Mouse (Mus musculus): ENCODE measurements at regions not wholly inside any gene's neighbourhood (a gene's known extent, or its start where the extent isn't known, plus 50 kb on each side); places are given as distances from the start of the nearest gene placed in this dataset.

DNA sequence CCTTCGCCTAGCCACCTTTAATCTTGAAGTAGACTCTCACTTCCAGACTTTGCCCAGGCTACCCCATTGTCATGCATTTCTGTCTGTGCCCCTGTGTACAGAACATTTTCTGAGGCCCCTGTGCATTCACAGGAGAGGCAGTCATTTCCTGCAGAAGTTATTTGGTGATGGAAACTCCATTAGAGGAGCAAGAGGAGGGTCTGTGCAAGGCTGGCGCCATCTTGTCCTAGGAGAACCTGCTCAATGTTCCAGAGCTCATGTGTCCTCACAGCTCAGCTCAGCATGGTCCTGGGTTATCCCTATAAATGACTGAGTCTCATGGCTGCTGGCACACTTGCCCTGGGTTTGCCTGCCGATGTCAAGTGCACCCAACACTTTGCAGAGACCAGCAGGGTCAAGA is 413.1 kb downstream of the Cdh26 start:
- ATAC-seq, result no peak

DNA sequence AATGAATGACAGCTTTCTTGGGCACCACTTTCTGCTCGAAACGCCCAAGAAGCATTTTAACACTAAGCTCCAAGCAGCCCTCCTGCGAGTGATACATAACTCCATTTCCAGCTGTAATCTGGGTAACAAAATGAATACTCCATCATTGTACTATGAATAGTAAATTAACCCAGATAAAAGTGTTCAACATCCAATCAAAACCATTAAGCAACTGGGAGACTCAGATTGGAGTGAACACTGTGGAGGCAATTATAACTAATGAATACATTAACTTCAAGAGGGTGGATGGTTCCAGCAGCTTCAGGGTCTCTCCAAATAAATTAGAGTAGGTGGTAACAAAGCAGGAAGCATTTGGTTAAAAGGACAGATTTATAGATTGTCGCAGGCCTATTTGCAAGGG is 414.2 kb downstream of the Cdh26 start:
- ATAC-seq, result no peak

DNA sequence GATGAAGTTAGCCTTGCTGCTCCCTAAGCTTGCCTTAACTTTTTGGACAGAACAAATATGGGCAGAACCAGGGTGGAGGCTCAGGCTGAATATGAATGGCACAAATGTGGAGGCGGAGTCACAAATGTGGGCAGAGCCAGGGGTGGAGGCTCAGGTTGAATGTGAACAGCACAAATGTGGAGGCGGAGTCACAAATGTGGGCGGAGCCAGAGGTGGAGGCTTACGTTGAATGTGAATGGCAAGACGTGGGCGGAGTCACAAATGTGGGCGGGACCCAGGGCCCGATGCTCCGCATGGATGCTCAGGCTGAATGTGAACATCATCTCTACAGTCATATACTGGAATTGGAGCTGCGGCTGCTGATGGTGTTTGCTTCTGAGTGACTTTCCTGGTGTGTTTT is 420.0 kb downstream of the Cdh26 start:
- no peak for ATAC-seq

DNA sequence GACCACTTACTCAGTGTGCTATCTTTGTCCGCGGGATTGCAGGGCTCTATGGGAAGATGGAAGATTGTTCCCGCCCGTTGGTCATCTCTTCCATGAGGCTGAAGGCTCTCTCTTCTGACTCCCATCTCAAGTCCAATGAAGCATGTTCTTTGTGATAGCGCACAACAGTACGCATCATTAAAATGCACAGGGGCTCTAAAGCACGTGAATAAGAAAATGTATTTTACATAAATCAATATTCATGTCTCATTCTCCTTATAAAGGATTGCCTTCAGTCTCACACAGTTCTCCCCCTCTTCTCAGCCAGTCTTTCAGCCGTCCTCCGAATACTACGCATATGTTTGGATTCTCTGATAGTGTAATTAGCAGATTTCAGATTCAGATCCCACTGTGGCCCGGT is 420.4 kb downstream of the Cdh26 start:
- no peak for ATAC-seq

DNA sequence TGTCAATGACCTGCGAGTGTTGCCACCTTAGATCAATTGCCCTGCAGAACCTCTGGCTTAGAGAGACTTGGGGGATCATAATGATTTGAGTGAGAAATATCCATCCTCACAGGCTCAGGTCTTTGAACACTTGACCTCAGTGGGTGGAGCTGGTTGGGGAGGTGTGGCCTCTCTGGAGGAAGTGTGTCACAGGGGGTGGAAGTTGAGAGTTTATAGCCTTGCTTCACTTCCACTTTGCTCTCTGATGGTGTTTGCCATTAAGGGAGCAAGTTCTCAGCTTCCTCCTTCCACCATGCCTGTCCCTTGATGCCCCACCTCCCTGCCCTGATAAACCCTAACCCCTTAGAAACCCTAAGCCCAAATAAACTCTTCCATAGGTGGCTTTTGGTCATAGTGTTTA is 423.7 kb downstream of the Cdh26 start:
- no peak for ATAC-seq

DNA sequence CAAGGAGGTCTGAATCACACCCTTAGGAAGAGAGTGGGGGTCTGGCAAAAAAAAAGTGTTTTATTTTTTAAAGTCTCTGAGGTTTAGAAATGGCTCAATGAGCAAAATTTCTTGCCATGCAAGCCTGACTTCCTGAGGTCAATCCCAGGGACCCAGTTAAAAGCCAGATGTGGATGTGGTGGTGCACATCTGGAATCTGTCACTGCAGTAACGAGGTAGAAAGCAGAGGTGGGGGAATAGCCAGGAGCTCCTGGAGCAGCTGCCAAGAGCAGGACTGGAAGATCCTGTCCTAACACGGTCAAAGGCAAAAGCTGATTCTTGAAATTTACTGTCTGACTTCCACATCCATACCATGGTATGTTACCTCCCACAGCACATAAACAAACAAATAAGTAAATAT is 424.4 kb downstream of the Cdh26 start:
- no peak for ATAC-seq

DNA sequence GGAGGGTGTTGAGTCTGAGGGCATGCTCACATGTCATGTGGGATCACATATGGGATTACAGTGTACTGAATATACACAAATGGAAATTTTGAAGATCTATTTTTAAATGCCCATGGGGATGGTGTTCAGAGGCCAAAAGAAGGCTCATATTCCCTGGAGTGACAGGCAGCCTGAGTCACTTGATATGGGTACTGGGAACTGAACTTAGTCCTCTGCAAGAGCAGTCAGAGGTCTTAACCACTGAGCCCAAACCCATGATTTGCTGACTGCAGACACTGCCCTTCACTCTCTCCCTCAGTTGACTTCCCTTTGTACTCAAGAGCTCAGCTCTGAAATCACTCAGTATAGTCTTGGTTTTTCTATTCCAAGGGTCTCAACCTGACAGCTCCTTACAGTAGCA is 432.3 kb downstream of the Cdh26 start:
- ATAC-seq, result no peak

DNA sequence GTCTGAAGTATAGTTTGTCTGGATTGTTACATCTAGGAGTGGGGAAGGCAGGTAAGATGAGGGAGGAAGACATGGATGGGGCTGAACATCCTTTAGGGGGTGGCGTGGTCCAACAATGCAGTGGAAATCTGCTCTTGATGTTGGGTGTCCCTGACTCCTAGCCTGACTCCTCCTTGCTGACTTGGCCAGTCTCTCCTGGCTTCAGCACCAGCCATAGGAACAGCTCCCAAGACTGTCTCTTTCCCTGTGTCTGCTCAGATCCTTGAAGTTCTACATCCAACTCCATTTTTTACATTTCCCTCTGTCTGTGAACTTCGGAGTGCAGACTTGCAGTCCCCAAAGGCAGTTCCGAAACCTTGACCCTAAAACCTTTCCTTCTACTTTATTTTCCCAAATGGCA is 436.8 kb downstream of the Cdh26 start:
- ATAC-seq, result no peak

DNA sequence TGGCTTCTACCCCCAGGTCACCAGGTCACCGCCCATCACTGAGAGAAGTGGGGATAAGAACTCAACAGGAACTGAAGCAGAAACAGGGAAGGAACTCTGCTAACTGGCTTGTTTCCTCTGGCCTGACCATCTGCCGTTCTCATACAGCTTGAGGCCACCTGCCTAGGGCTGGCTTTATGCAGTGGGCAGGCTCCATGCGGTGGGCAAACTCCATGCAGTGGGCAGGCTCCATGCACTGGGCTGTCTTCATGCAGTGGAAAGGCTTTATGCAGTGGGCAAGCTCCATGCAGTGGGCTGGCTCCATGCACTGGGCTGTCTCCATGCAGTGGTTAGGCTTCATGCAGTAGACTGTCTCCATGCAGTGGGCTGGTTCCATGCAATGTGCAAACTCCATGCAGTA is 438.8 kb downstream of the Cdh26 start:
- ATAC-seq, result no peak

DNA sequence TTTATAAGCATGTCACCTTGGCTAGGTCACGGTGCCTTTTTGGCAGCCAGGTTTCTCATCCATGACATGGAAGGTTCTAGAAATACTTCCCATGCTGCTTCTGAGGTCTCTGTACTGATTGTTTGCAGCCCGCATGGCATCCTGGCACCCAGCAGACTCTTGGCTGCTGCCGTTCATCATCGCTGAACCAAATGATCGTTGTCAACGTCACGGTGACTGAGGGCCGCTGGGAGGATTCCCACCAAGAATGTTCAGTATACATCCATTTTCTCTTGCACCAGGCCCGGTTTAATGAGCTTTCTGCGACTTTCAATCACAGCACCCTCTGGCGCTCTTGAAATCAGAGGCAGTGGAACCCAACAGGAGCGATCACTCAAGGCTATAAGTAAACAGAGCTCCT is 448.1 kb downstream of the Cdh26 start:
- no peak for ATAC-seq

DNA sequence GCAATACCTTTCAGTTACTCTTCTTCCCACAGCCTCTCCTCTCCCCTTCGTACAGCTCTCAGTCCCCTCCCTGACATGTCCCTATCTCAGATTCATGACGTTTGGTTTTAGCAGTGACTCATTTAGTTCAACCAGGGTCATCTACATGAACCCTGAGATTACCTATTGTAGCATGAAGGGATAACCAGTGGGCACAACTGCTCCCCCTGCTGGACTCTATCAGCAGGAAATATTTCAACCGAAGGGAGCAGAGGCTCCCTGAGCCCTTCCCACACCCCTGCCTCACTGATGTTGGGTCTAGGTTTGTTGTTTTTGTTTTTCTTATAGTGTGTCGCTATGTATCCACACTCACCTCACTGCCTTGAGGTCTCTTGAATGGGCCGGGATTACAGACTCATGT is 455.4 kb downstream of the Cdh26 start:
- no peak for ATAC-seq

DNA sequence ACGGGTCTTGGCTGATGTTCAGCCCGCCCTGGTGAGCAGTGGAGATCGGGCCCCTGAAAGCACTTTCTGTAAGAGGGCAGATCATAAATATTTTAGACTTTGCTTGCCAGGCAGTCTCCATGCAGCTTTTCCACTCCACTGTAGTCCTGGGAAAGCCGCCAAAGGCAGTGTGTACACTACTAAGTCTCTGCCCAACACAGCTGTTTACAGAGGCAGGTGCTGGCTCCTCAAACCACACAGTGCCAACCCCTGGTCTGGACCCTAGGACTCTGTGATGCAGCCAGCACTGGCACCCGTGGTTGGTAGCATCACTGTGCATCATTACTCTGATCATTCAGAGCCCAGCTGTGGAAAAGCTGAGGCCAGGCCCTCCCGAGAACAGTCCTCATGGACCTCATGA is 458.4 kb downstream of the Cdh26 start:
- ATAC-seq, result no peak

DNA sequence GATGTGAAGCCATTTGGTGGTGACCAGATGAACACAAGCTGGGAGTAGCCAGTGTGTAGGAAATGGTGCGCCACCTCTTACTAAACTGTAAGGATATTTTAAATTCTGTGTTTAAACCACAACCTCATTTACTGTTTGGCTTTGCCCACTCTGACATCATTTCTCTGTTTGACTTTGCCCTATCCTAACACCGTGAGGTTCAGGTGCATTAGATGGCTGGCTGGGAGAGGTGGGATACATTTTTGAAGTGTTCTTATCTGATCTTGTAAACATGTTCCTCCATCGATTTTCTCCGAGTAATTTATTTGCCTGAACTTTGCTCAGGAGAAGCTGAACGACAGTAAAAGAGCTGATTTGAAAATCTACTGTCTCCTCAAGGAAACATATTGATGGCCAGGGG is 472.1 kb downstream of the Cdh26 start:
- ATAC-seq, result no peak

DNA sequence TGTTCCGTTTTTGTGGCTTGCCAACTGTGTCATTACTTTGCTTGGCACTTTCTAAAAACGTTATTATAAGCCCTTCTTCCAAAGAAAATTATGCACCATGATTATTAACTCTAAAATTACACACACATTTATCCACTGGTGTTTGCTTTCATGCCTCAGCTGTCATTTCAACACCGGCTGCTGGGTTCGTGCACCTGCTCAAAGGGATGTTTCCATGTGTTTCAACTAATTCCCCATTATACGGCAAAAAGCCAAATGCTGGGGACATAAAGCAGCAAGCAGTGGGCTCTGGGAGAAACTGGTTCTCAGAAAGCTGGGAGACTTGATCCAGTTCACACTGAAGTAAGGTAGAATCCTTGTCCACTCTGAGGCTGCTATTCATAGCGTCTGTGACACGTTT is 479.0 kb downstream of the Cdh26 start:
- no peak for ATAC-seq

DNA sequence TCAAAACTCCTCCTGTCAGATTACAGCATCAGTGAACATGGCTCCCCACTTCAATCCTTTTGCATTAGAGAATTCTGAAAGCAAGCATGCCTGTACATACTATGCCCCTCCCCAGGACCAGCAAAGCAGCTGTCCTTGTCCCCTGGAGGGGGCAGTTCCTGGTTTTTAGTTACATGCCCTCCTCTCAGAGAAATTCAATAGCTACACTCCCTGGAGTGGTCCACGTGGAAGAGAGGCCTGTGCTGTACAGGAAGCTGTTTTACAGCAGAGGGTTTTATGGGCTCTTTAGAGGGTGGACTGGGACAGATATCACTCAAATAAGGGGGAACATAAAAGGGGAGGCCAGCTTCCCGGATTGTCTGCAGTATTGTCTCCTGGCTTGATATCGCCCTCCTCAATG is 481.3 kb downstream of the Cdh26 start:
- no peak for ATAC-seq

DNA sequence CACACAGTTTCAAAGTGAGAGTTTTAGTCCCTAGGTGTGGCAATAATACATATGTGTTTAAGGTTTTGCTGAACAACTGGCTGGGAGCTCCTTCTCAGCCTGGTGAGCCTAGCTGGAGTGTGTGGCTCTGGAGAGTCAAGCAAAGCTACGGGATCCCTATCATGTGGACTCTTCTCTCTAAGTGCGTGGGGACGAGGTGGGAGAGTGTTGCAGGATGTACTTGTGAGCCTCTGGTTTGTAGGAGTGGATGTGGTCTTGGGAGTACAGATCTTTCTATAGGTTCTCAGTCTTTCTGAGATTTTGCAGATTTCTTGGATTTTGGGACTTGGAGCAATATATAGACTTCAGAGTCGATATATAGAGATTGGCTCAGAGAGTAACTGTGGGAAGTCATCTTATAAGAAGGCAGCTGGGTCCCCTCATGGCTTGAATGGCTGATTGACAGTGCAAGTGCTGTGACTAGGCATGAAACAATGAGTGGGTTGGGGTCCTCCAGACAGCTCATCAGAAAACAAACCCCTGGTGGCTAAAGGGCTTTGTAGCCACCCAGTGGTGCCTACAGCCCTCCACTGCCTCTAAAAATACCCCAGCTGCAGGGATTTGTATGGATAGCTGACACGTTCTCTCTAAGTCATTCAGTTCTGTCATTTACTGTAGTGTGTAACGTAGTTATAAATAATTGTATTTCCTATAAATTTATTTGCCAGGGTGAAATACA is 486.1 kb downstream of the Cdh26 start:
- no peak for ATAC-seq

DNA sequence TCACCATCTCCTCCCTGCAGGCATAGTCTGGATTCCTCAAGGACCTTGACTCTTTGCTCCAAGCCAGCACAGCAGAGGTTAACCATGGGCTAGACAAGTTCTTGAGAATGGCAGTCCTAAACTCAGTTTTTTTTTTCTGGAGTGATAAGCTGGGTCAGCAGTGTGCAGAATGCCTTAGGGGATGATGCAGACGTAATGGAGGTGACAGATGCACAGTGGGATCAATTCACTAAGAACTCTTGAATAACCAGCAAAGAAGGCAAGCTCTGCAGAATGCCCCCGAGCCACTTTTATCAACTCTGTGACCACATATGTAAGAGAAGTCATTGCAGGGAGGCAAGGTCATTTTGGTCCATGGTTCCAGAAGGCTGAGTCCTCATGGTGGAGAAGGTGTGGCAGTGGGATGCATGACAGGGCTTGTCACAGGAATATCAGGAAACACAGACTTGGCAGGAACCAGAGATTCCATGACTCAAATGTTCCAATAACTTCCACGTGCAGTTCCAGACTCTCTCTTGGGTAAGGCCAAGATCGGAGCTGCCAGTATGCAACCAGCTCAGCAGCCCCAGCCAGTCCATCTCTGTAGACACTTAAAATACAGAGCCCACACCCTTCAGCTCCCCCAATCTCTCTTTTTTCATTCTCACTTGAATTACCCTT is 494.3 kb downstream of the Cdh26 start:
- no peak for ATAC-seq

DNA sequence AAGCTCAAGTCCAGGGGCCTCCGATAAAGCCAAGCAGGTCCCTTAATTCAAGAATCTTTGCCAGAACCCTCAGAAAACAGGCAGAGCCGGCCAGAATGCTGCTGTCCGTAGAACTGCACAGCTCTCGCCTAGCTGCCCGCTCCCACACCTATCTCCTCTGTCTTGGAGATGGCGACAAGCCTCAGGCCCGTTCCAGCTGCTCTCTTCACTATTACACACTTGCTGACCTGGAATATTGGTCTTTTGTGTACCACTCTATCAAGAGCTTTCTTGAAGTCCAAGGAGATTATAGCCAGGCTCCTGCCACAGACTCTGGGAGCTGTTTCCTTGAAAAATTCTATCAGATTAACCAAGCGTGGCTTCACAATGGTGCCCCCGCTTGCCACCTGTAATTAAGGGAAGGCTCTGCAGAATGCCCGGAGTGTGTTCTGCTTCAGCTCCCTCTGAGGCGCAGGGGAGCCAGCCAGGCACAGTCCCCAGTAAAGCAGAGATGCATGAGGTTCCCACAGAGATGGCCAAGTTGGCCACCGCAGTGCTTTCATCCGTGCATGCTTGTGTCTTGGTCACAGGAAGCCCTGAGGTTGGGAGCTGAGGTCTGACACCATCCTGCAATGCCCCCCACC is 496.8 kb downstream of the Cdh26 start:
- no peak for ATAC-seq

DNA sequence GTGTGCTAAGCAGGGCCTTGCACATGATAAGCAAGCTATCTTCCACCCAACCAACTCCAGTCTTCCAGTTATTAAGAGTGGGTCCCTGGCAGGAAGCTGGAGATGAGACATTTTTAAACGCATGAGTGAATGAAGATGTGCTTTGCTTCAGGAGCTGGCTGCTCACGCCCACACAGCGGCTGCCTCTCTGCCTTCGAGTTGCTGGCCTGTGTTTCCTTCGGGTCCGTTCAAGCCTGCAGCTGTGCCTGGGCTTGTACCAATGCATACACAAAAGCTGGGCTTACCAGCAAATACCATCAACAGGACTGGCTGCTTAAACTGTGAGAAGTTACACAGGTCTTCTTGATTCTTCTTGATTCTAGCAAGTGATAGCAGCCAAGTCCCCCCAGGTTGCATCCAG is 498.7 kb downstream of the Cdh26 start:
- ATAC-seq, result no peak

DNA sequence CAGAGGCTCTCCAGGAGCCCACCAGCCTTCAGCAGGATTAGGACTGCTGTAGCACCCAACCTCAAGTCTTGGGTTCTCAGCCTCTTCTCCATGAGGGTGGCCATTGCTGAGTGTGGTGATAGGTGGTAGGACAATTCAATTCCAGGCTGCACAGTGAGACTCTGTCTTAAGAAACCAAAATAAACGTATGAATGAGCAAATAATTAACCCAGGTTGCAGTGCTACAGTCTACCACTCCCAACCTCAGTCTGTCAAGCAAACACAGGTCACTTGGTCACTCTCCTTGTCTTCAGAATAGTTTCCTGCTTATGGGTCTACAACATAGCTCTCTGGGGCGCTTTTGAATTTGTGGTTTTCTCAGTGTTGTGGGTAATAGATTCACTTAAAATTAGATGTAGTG is 499.8 kb downstream of the Cdh26 start:
- ATAC-seq, result no peak

DNA sequence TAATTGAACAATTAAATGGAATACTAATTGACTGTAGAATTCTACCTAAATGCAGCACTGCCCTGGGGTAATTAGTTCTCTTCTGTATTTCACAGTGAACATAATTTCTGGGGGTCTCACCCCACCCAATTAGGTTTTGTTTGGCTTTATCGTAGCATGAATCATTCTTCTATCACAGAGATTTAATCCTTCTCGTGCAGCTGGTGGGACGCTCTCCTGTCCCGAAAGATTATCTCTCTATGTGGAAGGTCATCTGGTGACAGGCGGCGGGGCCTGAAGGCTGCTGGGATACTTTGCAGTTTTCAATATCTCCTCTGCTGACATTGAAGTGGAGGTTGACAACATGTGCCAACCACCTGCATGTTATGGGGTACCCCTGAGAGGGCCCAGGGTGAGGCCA is 493.8 kb upstream of the Cdh4 start:
- no peak for ATAC-seq

DNA sequence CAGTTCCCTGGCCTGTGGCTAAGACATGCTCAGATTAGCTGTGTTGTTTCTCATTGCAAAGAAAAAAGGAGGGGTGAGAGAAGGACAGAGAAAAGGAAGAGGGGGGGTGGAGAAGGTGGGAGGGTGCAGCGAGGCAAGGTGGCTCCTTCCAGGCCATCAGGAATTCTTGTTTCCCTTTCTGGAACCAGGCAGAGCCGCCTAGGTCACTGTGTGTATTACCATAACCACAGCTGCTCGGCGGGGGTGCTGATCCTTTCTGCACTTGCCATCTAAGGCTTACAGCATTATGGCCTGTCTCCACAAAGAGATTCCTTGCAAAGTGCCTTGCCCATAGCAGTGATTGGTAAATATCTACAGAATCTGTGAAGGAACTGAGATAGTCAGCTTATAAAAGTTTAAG is 493.1 kb upstream of the Cdh4 start:
- ATAC-seq, result no peak

DNA sequence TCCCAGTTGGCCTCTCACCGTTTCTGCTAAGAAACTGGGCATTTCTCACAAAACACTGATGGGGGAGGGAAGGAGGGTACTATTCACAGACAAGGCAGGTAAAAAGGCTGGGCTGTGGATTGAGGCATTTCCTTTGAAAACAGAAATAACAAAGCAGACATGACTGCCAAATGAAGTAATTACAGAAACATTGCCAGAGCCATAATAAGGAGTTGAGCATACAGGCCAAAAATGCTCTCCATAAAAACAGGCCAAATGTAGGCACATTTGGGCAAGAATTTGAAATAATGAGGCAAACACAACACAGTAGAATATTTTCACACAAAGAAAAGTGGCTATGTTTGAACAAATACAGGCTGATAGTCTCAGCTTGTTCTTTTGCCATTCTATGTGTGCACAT is 491.9 kb upstream of the Cdh4 start:
- ATAC-seq, result no peak

DNA sequence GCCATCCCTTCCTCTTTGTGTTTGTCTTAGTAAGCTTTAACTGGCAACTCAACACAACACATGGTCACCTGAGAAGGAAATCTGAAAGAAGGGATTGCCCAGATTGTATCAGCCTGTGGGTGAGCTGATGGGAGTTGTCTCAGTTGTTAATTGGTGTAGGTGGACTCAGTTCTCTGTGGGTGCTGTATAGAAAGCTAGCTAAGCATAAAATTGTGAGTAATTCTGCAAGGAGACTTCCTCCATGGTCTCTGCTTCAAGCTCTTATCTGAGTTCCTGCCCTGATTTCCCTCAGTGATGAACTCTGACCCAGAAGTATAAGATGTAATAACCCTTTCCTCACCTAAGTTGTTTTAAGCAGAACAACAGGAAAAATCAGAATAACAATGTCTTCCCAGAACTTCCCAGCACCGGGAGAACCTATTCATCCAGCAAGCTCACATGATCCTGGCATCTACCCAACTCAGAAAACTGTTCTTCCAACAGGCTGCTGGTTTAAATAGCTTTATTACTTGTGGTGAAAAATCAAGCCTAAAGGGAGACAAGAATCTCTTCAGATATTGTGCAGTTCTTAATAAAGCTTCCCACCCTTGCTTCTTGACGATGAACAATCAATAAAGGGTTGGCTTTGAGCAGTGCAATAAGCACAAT is 487.7 kb upstream of the Cdh4 start:
- ATAC-seq, result no peak

All from activated CD4-positive, CD25-positive, alpha-beta regulatory T cell, adult 4 months (primary cell).